Mouse (Mus musculus): ENCODE measurements at regions not wholly inside any gene's neighbourhood (a gene's known extent, or its start where the extent isn't known, plus 50 kb on each side); places are given as distances from the start of the nearest gene placed in this dataset.

DNA sequence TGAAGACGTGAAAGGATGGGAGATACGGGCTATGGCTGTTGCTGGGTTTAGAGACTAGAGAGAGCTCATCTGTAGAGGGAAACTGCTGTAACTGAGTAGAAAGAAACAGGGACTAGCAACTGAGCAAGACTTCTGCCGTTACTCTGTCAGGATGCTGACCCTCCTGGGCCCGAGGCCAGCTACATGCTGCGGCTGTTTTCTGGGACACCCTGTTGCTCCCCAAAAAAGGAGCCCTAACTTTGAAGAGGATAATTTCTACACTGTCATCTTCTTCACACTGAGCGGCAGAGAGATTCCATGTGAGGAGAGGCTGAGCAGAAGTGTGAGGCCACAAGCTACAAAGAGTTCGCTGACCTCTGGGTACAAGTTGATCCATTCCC lies 74.2 kb upstream of the Ralgps2 start:
- peak in 1 of 2 experiments; percentile 41 for DNase-seq

DNA sequence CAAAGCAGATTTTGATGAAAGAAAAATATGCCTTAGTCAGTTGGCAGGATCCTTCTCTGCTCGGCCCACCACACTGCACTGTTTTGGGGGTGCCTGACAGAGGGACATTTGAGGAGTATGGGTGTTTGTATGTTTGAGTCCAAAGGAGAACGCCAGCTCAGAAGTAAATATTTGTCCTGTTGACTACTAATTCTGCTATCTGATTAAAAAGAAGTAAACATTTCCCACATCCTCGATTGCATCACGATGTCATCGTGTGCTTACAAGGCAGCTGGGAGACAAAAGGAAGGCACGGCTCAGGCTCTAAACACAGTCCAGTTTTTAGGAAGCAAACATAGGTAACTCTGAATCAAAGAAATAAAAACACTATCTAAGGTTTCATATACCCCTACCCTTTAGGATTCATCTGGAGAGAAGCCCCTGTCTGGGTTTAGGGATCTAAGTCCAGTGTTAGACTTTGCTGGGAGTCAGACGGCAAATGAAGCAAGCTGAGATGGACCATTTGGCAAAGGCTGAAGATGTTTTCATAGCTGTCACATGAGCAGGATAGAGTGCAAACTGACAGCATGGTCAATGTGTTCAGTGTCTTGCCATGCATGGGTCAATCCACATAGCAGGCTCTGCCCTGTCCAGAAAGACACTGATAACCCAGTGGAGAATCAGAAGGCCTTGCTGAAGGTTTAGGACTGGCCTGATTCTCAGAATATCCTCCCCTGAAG lies 73.7 kb upstream of the Ralgps2 start:
- no peak for DNase-seq

DNA sequence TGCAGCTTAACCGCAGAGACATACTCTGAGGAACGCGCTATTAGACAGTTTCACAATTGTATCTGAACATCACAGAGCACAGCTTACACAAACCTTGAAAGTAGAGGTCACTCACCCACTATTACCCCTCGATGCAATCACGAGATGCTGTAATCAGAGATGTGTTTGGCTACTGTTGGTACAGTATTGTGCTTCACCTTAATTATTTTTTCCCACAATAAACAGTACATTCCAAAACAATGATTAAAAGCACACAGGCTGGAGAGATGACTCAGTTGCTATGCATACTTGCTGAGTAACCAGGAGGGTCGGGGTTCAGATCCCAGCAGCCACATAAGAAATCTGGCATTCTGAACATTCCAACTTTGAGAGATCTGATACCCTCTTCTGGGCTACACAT lies 71.8 kb upstream of the Ralgps2 start:
- DNase-seq: no peak

DNA sequence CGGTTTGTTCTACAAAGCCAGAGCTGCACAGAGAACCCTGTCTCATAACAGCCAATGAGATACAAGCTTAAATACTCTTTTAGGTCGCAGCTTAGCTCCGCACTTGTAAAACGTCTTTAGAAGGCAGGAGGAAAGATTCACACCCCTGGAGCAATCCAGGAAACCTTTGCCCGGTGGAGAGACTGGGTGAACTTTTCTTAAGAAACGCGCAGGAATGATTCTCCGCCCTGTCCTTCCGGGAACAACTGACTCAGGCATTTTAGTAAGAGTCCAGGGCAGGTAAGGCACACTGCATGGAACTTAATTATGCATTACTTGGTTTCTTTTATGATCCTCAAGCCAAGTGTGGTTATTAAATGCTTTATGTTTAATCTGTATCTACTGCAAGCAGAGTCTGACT lies 70.0 kb upstream of the Ralgps2 start:
- no peak for DNase-seq

DNA sequence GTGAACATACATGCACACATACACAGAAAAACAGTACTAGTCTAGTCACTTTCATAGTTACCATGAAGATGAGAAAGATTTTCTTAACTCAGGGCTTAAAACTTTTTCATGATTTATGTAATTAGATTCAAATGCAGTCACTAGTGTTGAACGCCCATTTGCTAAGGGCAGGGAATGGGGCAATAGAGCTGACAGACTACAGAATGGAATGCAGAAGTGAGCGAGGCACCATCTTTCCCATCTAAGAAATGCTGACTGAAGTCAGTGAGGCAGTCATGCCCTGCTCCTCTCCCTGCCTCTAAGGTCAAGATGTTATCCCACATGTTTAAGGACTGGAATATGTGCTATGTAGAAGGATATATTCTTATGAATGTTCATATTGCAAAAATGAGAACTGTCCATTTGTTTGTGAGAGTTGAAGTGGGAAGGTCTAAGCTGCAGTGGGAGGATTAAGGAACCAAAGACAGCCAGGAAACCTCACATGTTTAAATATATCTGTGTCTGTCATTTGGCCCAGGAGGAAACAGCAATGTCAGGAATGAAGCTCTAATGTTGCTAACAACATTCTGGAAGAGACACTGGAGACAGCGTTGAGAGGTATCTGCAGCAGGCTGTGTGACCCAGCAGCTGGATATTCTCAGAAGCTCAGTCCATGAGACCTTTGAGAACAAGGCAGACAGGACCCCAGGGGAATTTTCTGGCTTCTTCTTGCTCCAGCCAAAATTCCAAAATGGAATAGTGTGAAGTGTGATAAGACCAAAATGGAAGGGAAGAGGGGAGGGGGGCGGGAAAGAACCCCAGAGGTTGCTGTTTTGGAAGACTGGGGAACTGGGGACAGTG lies 68.7 kb upstream of the Ralgps2 start:
- no peak for DNase-seq

DNA sequence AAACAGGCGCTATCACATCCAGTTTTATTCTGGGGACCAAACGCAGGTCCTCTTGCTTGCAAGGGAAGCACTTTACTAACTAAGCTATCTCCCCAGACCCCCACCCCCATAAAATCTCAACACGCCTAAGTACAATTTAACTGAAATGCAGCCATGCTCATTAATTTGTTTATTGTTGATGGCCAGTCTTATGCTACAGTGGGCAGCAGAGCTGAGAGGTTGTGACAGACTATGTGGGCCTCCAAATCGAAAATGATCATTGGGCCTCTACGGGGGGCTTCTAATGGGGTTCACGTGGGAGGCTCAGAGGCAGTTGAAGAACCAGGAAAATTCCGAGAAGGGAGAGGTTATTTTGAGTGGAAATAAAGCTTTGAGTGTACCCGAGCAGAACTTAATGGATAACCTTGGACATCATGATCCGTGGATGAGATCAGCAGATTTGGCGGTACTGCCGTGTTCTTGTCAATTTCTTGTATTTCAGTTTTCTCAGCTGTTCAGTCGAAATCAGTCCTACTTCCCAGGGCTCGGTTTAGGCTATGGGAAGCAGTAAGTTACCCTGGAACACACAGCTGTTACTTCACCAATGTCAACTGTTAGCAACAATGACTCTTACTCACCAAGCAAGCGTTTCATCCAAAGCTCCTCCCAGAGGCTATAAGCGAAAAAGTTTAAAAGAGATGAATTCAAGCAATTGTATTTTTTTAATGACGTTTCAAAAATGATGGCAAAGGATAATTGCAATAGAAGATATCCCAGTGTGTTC lies 65.1 kb upstream of the Ralgps2 start:
- no peak for DNase-seq

DNA sequence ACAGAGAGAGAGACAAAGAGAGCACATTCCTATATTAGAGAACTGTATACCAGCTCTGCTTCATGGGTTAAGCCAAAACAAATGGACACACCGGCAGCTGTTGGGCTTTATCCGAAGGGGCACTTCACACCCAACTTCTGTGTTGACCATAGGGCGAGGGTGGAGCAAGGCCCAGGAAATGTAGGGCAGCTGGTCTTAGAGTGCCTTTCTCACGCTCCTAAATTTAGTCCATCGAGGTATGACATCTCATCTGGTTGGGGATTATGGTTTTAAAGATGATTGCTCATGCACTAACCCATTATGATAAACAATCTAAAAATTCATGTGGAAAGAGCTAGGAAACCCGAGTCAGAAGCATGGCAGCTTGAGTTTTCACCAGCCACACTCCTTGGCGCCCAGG lies 63.6 kb upstream of the Ralgps2 start:
- DNase-seq: no peak

DNA sequence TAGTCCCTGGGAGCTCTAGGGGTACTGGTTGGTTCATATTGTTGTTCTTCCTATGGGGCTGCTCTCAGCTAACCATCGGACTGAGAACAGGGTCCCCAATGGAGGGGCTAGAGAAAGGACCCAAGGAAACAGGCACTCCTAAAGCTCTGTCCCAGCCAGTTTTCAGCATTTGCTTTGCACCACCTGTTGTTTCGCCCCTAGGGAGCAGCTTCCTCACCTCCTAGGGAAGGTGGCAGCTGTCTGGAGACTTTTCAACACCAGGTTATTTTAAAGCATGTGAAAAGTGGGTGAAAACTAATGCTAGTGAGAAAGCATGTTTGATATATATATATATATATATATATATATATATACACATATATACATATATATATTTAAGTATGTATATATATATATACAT lies 62.8 kb upstream of the Ralgps2 start:
- no peak for DNase-seq

DNA sequence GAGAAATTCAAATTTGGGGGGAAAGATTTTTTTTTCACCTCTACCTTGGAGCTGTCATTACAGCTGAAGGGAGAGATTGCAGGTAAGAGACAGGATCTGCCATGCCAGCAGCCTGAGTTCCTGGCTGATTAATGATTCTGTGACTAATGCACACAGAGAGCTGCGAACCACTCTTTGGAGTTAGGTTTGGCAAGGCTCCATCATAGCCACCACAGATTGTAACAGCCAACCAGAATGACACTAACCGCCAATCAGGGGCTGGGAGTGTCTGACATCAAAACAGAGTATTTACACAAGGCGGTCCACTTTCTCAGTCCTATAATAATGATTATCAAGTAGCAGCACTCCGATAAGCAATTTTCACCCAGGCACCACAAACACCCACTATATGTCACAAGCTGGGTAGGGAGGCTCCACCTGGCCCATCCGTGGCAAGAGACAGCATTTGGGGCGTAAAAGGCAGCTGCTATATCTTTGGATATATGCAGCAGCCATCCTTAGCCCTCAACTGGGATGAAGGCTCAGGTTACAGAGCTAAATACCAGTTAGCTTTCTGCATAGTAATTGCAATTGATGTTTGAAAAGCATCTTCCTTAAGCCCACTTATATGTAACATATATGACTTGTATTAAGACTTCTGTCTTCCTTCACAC lies 61.7 kb upstream of the Ralgps2 start:
- no peak for DNase-seq

DNA sequence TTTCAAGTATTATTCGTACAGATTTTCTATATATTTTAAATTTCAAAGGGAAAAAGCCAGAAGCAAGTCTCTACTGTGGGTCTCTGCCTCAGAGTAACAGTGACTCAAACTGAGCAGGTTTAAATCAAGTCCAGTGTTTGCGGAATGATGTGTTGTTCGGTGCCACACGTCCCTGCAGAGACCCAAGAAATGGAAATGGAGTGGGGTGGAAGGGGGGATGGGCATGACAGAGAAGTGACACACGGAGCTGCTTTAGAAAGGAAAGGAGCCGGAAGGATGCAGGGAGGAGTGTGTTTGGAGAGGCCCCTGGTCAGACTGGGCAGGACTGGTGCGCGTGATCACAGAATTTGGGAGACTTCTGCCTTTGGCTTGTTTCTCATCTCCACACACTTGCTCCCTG lies 60.5 kb upstream of the Ralgps2 start:
- DNase-seq: no peak

DNA sequence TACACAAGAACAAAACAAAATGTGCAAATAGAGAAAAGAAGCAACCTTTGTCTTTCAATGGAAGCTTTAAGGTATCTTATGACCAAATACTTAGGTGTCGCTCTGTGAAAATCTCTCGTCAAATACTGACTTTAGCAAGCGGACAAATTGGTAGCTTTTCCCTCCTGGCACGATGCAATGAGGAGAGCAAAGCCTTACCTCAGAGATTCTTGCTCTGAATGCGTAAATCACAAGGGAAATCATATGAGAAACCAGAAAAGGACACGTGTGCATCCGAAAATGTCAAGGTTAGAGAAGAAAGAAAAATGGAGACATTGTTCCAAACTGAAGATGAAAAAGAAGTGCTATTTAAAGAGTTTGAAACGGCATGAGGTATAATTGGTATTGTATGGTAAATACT lies 59.8 kb upstream of the Ralgps2 start:
- DNase-seq: no peak

DNA sequence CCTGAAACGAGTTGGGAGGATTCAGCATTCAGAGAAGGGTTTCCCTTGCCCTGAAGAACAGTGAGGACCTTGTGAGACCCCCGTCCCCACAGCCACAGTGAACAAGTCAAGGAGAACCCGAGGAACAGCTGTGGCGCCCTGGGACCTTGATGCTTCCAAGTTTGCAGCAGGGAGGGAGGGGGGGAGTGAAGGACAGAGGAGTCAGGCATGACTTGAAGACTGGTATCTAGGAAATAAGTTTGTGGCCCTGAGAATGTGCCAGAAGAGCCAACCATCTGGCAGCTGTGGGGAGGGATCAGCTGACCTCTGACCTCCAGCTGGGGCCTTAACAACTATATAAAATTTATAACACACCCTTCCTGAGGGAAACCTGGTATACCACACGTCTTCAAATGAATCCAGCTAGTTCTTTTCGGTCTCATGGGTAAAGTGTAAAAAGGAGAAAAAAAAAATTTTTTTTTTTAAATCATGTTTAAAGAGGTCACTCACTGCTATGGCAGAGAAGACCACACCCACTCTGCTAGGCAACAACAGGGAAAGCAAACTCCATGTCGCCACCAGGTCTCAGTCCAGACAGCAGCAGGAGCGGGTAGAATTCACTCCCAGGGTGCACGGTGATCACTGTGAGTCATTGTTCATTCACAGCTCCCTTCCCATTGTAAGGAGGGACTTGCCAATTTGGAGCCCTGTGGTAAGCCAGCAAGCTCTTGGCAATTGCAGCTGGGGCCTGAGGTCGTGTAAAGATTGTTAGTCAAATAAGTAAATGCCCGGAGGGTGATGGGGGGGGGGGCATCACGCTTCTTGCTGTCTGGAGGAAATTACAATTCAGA lies 58.3 kb upstream of the Ralgps2 start:
- peak; percentile 38 to 53 for DNase-seq

DNA sequence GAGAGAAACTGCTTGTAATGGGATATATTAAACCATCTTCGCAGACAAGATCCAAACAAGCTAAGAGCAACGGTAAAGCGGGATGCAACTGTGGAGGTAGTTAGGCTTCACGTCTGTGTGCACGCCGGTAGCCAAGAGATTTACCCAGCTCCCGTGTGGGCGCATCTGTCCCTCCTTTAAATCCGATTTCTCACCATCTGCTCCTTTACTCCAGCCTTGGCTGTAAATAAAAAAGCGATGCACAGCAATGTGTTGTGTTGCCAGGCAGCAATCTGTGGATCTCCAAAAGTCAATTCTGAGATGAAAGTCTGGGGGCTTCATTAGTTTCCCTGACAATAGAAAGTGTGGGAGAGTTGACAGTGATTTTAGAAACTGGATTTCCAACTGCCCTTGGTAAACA lies 57.6 kb upstream of the Ralgps2 start:
- DNase-seq: peak; percentile 41 to 58

DNA sequence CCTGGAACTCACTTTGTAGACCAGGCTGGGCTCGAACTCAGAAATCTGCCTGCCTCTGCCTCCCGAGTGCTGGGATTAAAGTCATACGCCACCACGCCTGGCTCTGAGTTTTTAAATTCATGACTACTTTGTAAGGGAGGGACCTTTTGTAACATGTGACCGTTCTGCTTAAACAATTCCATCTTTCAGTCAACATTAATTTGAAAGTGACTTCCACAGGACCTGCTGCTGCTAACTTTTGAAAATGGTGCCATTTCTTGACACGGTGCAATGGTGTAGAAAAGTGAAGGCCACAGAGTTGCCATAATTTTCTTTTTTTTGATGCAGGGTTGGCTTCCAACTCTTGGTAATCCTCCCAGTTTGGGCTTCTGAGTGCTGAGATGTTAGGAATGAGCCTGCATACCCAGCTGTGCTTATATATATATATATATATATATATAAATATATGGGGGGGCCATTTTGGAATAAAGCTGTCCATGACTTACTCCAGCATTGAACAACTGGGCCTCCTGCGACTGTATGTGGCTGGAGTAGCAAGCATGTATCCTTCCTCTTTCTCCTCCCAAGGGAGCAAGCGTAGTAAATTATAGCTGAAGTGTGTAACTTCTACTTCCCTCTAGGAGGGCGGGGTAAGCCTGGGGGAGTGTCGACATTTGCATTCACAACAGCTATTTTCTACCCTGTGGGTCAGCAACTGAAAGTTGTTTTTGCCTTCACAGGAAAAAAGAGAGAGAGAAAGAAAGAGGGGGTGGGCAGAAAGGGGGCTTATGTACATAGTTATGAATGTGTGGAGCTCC lies 56.9 kb upstream of the Ralgps2 start:
- no peak for DNase-seq

DNA sequence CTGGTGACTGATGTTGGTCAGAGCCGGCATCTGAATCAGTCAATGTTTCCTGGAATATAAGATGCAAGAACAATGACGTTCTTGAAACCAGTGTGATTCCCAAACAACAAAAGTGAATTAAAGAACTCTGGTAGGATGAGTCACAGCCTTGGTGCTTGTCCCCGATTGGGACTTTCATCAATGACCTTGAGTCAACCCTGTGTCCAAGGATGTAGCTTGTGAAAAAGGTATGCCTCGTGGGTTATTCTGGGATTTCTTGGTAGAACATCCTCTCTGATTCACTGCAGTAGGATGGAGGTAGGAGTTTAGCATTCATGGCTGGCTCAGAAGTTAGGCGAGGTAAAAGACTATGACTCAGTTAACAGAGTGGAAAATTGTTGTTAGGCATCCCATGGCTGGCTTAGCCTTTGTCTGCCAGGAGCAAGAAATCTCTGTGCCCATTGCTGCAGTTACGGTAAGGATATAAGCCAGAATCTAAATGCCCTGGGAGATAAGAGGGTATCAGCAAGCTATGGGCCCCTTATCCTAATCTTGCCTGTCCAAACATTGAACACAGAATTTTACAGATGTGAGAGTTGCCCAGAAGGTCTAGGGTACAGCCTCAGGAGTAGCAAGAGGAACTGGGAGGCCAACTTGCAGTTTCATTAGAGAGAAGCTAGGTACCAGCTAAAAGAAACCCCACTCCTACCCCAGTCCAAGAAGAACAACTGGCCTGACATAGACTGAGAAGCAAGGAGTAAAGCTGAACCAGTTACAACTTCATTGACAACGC lies 55.9 kb upstream of the Ralgps2 start:
- no peak for DNase-seq

DNA sequence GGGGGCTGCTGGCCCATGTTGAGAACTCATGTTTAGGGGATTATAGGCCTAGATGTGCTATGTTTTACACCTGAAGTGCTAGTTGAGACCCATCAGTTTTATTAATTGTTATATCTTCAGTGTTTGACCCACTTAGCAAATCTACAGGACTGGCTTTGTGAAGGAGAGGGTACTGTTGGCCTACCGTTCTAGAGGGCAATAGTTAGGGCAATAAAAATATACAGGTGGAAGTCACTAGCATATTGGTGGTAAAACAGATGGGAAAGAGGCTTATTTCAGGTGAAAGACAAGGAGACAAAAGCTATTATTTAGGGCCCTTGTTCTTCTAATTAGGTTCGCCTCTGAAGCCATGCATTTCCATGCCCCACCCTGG lies 55.2 kb upstream of the Ralgps2 start:
- no peak for DNase-seq

DNA sequence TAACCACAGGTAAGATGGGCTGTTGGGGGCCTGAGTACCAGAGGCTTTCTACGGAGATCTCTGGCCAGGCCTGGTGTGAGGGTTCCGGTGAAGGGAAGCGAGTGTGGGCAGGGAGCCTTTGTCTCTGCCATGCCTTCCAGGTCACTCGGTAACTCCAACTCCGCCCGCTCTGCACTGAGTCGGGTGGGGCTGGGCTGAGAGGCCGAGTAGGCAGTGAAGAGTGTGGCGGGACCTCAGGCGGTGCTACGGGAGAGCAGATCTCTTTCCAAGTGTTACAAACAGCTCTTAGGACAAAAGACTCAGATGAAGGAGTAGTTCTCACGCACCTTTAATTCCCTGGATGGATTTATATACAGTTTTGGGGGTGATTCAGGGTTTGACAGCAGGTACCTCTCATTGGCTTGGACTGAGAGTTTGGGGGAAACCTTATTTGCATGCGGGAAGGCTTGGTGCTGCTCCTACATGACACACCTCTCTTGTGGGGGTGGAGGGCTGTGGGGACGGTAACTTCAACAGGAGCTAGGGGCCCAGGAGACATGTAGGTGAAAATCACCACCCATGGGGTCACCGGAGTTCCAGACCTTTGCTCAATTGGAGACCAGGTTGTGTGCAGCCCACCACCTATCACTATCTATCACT lies 54.7 kb upstream of the Ralgps2 start:
- DNase-seq: no peak

DNA sequence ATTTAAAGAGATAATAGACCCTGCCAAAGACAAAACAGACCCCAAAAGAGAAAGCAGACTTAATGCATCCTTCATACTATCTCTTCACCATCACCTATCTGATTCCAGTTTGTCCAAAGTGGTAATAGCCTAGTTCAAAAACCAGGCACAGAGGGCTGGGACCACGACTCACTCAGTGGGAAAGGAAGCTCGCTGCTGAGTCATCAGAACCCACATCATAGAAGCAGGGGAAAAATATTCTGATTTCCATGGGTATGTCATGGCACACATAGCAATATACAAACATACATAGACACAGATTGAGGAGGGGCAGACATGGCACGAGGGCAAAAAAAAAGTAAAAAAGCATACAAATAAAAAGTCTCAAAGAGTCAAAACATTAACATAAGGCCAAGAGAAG lies 53.7 kb upstream of the Ralgps2 start:
- DNase-seq: no peak

DNA sequence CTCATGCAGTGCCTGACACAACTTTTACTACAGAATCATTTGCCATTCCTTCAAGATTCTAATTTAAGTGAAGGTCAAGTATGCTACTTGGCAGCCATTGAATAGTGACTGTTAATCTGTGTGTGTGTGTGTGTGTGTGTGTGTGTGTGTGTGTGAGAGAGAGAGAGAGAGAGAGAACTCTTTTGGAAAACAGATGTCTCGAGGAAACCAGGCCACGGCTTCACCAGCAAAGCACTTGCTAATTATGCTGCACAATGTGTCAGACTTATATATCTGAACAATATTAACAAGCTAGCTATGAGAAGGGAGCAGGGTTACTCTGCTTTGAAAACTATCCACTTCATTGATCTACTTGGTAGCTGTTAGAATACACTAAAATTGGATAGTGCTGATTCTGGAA lies 53.1 kb upstream of the Ralgps2 start:
- DNase-seq: no peak
